Mouse (Mus musculus): ENCODE results near the gene Asrgl1. TPM values are rescaled to one million over a fixed set of nuclear protein-coding genes. Genes with fewer than 3 reads are reported as not detected.
A peak's percentile ranks its signal among the peaks of the same experiment; 100 is the strongest.
"Not testable (repeated sequence)": the region's sequence is repeated elsewhere in the genome, so short reads cannot be mapped to it uniquely, and the experiment has no call there.

Gene Asrgl1
- 19.7 and 22.8 TPM in 2 replicates for polyA plus RNA-seq (2014; fragmentation: Nextera tagmentation; extraction: Ambion mirVana)

GRCm38 (mm10) chr19:9135512-9136331, at the start of gene Asrgl1:
Gene Asrgl1 (minus strand): TSS chr19:9135636.
- Histone ChIP-seq H3K27me3 (ENCODE audit: control insufficient read depth, insufficient read depth, low read length) (no peaks in the 10 kb centered on the region), H3K4me1 (ENCODE audit: control insufficient read depth, insufficient read depth, low read length) (no peaks in the 10 kb centered on the region), H3K9me3 (ENCODE audit: control insufficient read depth, low read length) (no peaks in the 10 kb centered on the region), H3K9ac (ENCODE audit: low read length) (peak within 1 kb of the TSS; percentile 68), H3K27ac (replicated peaks; ENCODE audit: low read depth, low read length) (no peak within 1 kb of the TSS), H3K4me3 (ENCODE audit: low read depth, low read length) (peak within 1 kb of the TSS; percentile 68), H3K36me3 (ENCODE audit: control insufficient read depth, insufficient read depth, low read length) (no peaks in the 10 kb centered on the region), H3K4me2 (ENCODE audit: low read depth, severe bottlenecking) (peak within 1 kb of the TSS; percentile 96)
- ATAC-seq (ENCODE audit: insufficient number of reproducible peaks, low FRiP score, low TSS enrichment, low read depth) (peak; percentile 93), DNase-seq (ENCODE audit: low spot score) (peak; percentile 93)
- 13% methylated on average over 31 of the region's 31 CpGs for WGBS

- ATAC-seq (ENCODE audit: insufficient number of reproducible peaks, low FRiP score, low TSS enrichment, low read depth) = no peak
- no peak for DNase-seq (ENCODE audit: low spot score)
- H3K36me3 ChIP-seq (ENCODE audit: control insufficient read depth, insufficient read depth, low read length) = no peaks in the 10 kb centered on the region
- H3K4me3 ChIP-seq (ENCODE audit: low read depth, low read length) = no peak overlapping the region
- 68% methylated on average over 4 of the region's 4 CpGs for WGBS
- H3K27me3 ChIP-seq (ENCODE audit: control insufficient read depth, insufficient read depth, low read length) = no peaks in the 10 kb centered on the region
- no peaks in the 10 kb centered on the region for H3K9me3 ChIP-seq (ENCODE audit: control insufficient read depth, low read length)
- no peaks in the 10 kb centered on the region for H3K4me1 ChIP-seq (ENCODE audit: control insufficient read depth, insufficient read depth, low read length)
- H3K27ac ChIP-seq (replicated peaks; ENCODE audit: low read depth, low read length) = no peak overlapping the region
- no peak overlapping the region for H3K4me2 ChIP-seq (ENCODE audit: low read depth, severe bottlenecking)
- H3K9ac ChIP-seq (ENCODE audit: low read length) = no peak overlapping the region
These were observed 10.8 kb upstream of the Asrgl1 start for GRCm38 (mm10) chr19:9146214-9146613.

GRCm38 (mm10) chr19:9143639-9144125, 8.2 kb upstream of the Asrgl1 start:
- Histone ChIP-seq H3K4me2 (ENCODE audit: low read depth, severe bottlenecking) (no peak overlapping the region), H3K27ac (replicated peaks; ENCODE audit: low read depth, low read length) (no peak overlapping the region), H3K9me3 (ENCODE audit: control insufficient read depth, low read length) (no peaks in the 10 kb centered on the region), H3K9ac (ENCODE audit: low read length) (no peak overlapping the region), H3K4me3 (ENCODE audit: low read depth, low read length) (no peak overlapping the region), H3K27me3 (ENCODE audit: control insufficient read depth, insufficient read depth, low read length) (no peaks in the 10 kb centered on the region), H3K4me1 (ENCODE audit: control insufficient read depth, insufficient read depth, low read length) (no peaks in the 10 kb centered on the region), H3K36me3 (ENCODE audit: control insufficient read depth, insufficient read depth, low read length) (no peaks in the 10 kb centered on the region)
- ATAC-seq (ENCODE audit: insufficient number of reproducible peaks, low FRiP score, low TSS enrichment, low read depth) (no peak), DNase-seq (ENCODE audit: low spot score) (no peak)

- 84% methylated on average over 2 of the region's 2 CpGs for whole genome bisulfite sequencing
- DNase-seq (ENCODE audit: low spot score) = no peak
- H3K9ac ChIP-seq (ENCODE audit: low read length) = no peak overlapping the region
- H3K9me3 ChIP-seq (ENCODE audit: control insufficient read depth, low read length) = no peaks in the 10 kb centered on the region
- no peaks in the 10 kb centered on the region for H3K36me3 ChIP-seq (ENCODE audit: control insufficient read depth, insufficient read depth, low read length)
- H3K4me2 ChIP-seq (ENCODE audit: low read depth, severe bottlenecking) = no peak overlapping the region
- ATAC-seq (ENCODE audit: insufficient number of reproducible peaks, low FRiP score, low TSS enrichment, low read depth) = no peak
- no peak overlapping the region for H3K4me3 ChIP-seq (ENCODE audit: low read depth, low read length)
- H3K4me1 ChIP-seq (ENCODE audit: control insufficient read depth, insufficient read depth, low read length) = no peaks in the 10 kb centered on the region
- no peak overlapping the region for H3K27ac ChIP-seq (replicated peaks; ENCODE audit: low read depth, low read length)
- H3K27me3 ChIP-seq (ENCODE audit: control insufficient read depth, insufficient read depth, low read length) = no peaks in the 10 kb centered on the region
These were observed 7.8 kb upstream of the Asrgl1 start for GRCm38 (mm10) chr19:9143230-9143629.

GRCm38 (mm10) chr19:9140361-9140760, 4.9 kb upstream of the Asrgl1 start:
- H3K36me3 ChIP-seq (ENCODE audit: control insufficient read depth, insufficient read depth, low read length); H3K27ac ChIP-seq (replicated peaks; ENCODE audit: low read depth, low read length); DNase-seq (ENCODE audit: low spot score); H3K4me1 ChIP-seq (ENCODE audit: control insufficient read depth, insufficient read depth, low read length); H3K9me3 ChIP-seq (ENCODE audit: control insufficient read depth, low read length); ATAC-seq (ENCODE audit: insufficient number of reproducible peaks, low FRiP score, low TSS enrichment, low read depth); H3K4me2 ChIP-seq (ENCODE audit: low read depth, severe bottlenecking); H3K27me3 ChIP-seq (ENCODE audit: control insufficient read depth, insufficient read depth, low read length); H3K9ac ChIP-seq (ENCODE audit: low read length); H3K4me3 ChIP-seq (ENCODE audit: low read depth, low read length): not testable (repeated sequence)
- WGBS = 66% methylated on average over 1 of the region's 1 CpGs

GRCm38 (mm10) chr19:9137159-9137558, 1.7 kb upstream of the Asrgl1 start:
- Histone ChIP-seq H3K36me3 (ENCODE audit: control insufficient read depth, insufficient read depth, low read length) (no peaks in the 10 kb centered on the region), H3K4me3 (ENCODE audit: low read depth, low read length) (no peak overlapping the region), H3K4me1 (ENCODE audit: control insufficient read depth, insufficient read depth, low read length) (no peaks in the 10 kb centered on the region), H3K27ac (replicated peaks; ENCODE audit: low read depth, low read length) (no peak overlapping the region), H3K4me2 (ENCODE audit: low read depth, severe bottlenecking) (no peak overlapping the region), H3K9me3 (ENCODE audit: control insufficient read depth, low read length) (no peaks in the 10 kb centered on the region), H3K9ac (ENCODE audit: low read length) (no peak overlapping the region), H3K27me3 (ENCODE audit: control insufficient read depth, insufficient read depth, low read length) (no peaks in the 10 kb centered on the region)
- DNase-seq (ENCODE audit: low spot score) = no peak
- 91% methylated on average over 1 of the region's 1 CpGs for WGBS
- no peak for ATAC-seq (ENCODE audit: insufficient number of reproducible peaks, low FRiP score, low TSS enrichment, low read depth)

- Histone ChIP-seq H3K9ac (ENCODE audit: low read length) (peak overlapping the region; percentile 68), H3K4me1 (ENCODE audit: control insufficient read depth, insufficient read depth, low read length) (no peaks in the 10 kb centered on the region), H3K4me3 (ENCODE audit: low read depth, low read length) (peak overlapping the region; percentile 68), H3K27ac (replicated peaks; ENCODE audit: low read depth, low read length) (no peak overlapping the region), H3K4me2 (ENCODE audit: low read depth, severe bottlenecking) (peak overlapping the region; percentile 96), H3K27me3 (ENCODE audit: control insufficient read depth, insufficient read depth, low read length) (no peaks in the 10 kb centered on the region), H3K36me3 (ENCODE audit: control insufficient read depth, insufficient read depth, low read length) (no peaks in the 10 kb centered on the region), H3K9me3 (ENCODE audit: control insufficient read depth, low read length) (no peaks in the 10 kb centered on the region)
- 1% methylated on average over 36 of the region's 37 CpGs for WGBS
- ATAC-seq (ENCODE audit: insufficient number of reproducible peaks, low FRiP score, low TSS enrichment, low read depth) = peak; percentile 66
- peak; percentile 54 for DNase-seq (ENCODE audit: low spot score)
These were observed 507 bp downstream of the Asrgl1 start for GRCm38 (mm10) chr19:9134746-9135511.

- no peaks in the 10 kb centered on the region for H3K36me3 ChIP-seq (ENCODE audit: control insufficient read depth, insufficient read depth, low read length)
- 34% methylated on average over 1 of the region's 1 CpGs for WGBS
- H3K4me3 ChIP-seq (ENCODE audit: low read depth, low read length) = no peak overlapping the region
- no peak overlapping the region for H3K4me2 ChIP-seq (ENCODE audit: low read depth, severe bottlenecking)
- no peak for ATAC-seq (ENCODE audit: insufficient number of reproducible peaks, low FRiP score, low TSS enrichment, low read depth)
- no peak overlapping the region for H3K27ac ChIP-seq (replicated peaks; ENCODE audit: low read depth, low read length)
- H3K27me3 ChIP-seq (ENCODE audit: control insufficient read depth, insufficient read depth, low read length) = no peaks in the 10 kb centered on the region
- H3K4me1 ChIP-seq (ENCODE audit: control insufficient read depth, insufficient read depth, low read length) = no peaks in the 10 kb centered on the region
- no peaks in the 10 kb centered on the region for H3K9me3 ChIP-seq (ENCODE audit: control insufficient read depth, low read length)
- DNase-seq (ENCODE audit: low spot score) = no peak
- no peak overlapping the region for H3K9ac ChIP-seq (ENCODE audit: low read length)
These were observed 5.4 kb downstream of the Asrgl1 start for GRCm38 (mm10) chr19:9129996-9130395.
